Mouse (Mus musculus) activated CD4-positive, CD25-positive, alpha-beta regulatory T cell, adult 4 months (primary cell): ENCODE data around the gene Spsb2. TPM values are rescaled to one million over a fixed set of nuclear protein-coding genes. Genes with fewer than 3 reads are reported as not detected.
"Not testable (repeated sequence)": the region's sequence is repeated elsewhere in the genome, so short reads cannot be mapped to it uniquely, and the experiment has no call there.

Experiments
- ATAC-seq: one replicate; pipeline ENCODE4 v1.8.0; 2017
- polyA plus RNA-seq, 2 experiments: library from polyadenylated mRNA; unstranded; fragments of 100-300 nt; shearing (Covaris generic); gene quantifications; one replicate each; pipeline ENCODE4 v1.2.1; 2017

Gene Spsb2
- polyA plus RNA-seq, 2 experiments from 2014 or later: 1.5 to 2.1 TPM

DNA sequence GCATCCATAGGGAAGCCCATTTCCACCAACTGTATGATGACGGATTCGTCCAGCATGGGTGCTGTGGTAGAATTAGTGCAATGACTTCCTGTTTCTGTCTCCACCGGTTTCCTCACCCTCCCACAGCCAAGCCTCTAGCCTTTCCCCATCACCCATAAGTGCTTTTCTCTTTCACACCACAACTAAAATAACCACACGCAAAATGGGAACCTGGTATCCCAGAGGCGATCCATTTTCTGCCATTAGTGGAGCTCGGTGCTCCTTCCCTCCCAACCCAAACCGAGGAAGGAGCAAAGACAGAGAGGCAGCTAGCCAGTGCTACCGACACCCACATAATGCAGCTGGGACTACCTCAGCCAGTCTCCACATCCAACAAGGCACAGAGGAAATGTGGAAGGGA is 9.5 kb downstream of the Spsb2 start:
- no peak for ATAC-seq

DNA sequence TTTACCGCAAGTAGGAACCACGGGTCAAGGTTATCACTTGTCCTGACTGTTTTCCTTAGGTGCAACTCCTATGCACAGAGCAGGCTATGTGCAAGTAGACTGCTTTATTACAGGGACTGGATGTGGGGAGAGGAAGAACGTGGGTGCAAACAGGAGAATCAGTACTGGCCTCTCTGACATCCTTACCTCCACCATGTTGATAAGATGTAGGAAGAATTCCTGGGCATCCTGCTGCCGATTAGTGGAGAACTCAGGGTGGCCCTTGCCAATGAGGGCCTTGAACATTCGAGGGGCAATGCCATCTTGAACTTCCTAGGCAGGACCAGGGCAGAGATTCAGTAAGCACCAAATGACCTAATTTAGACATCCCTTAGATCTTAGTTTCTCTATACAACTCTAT is 12.4 kb downstream of the Spsb2 start:
- no peak for ATAC-seq

DNA sequence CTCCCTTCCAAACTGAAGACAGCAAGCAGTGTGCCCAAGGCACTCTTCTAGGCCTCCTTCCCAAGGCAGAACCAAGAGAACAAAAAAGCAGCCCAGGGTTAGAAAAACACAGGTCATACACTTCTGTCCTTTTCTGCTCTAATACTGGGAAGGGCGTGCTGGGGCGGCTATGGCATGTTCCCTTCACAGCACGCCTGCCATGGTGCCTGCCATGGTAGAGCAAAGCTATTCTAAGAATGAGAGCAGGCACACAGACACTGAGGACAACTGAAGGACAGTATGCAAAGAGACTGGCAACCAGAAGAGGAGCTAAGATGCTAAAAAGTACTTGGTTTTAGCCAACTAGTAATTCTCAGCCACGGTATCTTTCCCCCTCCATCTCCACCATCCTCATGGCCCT is 13.6 kb downstream of the Spsb2 start:
- no peak for ATAC-seq

DNA sequence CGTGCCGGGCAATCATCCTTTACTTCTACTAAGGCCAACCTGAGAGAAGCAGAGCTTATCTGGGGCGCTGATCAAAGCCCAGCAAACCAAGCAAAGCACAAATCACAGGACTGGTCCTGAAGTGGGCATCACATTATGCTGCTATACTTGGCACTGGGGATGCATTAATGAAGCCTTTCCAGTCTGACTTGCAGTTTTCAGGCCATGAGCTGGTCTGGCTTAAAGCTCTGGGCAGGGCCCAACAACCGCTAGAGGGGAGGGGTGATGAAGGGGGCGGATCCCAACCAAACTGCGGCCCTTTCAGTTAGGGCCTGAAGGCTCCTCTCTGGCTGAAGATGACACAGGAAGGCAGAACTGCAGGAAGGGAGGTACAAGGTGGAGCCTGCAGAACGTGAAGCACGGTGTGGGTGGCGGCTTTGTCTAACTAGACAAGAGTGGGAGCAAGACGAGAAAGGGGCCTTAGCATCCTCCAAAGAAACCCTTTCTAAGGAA is 19.7 kb downstream of the Spsb2 start:
- ATAC-seq: no peak

DNA sequence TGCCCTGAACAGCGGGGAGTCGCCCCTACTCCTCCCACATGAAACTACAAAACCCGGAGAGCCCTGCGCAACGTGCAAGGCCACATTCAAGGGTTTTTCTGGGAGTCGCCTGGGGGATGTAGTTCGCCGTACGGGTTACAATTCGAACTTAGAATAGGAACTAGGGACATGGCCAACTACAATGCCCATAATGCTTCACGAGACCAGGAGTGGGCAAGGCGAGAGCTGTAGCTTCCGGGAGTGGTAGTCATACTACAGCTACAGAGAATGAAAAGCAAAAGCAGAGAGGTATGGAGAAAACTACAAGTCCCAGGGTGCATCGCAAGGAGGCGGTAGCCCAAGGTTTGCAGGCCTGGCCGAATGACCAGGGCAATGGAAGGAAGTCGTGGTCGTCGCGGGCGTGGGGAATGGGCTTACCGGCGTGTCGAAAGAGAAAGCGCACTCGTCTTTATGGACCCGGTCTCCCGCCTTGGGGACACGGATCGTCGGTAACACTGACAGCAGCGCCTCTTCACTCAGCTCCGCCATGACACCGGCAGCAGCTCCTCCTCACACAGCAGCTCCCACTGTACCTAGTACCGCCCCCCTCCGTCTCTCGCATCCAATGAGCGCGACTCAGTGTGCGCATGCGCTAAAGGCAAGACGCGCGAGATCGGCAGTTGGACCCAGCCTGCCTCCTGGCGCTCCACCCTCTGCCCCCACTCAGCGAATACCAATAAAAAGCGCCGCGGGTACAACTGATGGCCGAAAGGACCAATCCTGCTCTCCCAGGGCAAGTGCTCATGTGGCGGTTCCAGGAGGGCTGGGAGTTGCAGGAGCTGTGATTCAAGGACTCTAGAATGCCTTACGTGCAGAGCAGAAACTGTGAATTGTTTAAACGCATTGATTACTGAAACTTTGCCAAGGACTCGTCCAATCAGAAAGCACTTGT is 20.7 kb downstream of the Spsb2 start, which contains the start of the genes Usp5 and Cdca3:
Gene Usp5 (minus strand): TSS at position 617 of the 931 bp plus-strand sequence.
Gene Cdca3 (plus strand): TSS at position 680 of the 931 bp plus-strand sequence.
- peak; percentile 83 for ATAC-seq

DNA sequence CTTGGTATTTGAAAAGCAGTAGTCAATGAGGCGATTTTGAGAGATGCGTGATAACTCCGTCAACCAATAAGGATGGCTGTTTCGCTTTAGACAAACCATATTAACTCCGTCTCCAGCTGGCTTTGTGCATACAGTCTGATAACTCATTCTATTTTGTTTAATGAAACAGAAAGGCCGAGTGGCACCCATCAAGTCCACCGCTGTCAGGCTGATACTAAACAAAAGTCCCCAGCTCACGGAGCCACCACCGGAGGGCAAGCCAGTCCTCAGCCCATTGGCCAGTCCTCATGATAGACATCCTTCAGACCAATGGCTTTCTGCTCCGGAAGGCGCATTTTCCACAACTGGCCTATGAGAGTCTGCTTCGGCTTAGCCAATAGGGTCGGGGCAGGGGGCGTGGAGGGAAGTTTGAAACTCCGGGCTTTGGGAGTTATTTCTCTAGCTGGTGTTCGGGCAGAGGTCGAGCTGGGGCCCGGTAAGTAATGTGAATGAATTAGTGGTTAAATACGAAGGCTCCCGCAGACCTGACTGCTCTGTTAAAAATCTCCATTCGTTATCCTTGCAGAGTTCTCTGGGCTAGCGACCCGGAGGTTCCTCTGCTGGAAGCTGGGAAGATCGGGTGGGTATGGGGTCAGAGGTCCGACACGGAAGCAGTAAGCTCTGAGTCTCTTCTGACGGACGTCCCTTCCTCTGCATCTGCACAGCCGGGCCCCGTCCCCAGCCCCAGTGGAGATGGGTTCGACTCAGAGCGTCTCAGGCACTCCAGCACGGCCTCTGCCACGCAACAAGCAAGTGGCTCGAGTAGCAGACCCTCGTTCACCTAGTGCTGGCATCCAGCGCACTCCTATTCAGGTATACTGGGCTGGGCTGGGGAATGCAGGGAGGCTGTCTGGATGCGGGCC is 21.6 kb downstream of the Spsb2 start:
- ATAC-seq: peak; percentile 75

DNA sequence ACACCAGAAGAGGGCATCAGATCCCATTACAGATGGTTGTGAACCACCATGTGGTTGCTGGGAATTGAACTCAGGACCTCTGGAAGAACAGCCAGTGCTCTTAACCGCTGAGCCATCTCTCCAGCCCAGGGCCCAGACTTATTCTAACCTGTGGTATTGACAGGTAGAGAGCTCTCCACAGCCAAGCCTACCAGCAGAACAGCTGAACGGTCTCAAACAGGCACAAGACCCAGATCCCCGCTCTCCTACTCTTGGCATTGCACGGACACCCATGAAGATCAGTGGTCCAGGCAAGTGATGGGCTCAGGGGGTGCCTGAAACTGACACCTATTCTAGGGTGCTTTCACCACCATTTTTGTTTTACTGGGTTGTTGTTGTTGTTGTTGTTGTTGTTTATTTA is 22.7 kb downstream of the Spsb2 start:
- not testable (repeated sequence) for ATAC-seq

DNA sequence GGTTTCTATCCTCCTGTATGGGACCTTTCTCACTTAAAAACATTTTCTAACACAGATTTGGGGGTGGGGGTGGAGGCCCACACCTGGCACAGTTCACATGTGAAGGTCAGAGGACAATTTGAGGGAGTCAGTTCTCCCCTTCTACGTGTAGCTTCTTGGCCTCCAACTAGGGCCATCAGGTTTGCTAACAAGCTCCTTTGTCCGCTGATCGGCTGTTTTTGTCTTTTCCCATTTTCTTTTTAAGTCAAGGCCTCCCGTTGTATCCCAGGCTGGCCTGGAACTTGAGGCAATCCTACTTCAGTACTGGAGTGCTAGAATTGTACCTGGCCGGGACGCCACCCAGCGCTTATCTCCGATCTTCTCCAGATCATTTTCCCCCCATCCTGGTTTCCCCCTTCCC is 23.2 kb downstream of the Spsb2 start:
- no peak for ATAC-seq

DNA sequence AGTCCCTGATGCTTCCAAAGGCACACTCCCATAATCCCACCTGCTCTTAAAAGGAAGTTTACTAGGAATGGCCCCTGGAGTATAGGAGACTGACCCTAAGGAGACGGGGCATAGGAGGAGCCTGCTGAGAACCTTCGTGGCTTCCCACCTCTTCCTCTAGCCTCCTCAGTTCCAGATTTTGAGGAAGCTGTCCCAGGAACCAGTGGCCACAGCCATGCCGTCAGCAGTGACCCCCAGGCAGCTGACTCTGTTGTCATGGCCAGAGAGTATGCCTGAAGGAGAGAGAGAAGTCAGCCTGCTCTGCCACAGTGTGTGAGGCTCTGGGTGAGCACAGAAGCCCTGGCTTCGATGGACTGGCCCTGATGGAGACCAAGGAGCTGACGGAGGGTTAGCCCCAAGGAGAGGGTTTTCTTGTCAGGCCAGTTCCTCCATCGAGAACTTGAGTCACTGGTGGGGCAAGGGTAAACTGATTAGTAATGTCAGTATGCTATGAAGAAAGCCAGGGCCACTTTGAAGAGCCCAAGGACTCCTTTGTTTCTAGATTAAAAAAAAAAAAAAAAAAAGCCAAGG is 26.1 kb downstream of the Spsb2 start:
- no peak for ATAC-seq

DNA sequence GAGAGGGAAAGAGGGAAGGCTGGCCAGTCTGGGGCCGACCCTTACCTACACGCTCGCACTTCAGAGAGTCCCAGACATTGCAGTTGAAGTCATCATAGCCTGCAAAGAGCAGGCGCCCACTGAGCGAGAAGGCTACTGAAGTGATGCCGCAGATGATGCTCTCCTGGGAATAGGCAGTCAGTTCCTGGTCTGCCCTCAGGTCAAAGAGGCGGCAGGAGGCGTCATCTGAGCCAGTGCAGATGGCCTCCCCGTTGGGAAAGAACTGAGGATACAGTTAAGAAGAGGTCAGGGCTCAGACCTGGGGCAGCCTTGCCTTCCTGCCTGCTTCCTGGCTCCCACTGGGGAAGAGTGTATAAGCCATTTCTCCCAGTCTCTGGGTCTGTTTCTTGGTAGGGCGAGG is 27.1 kb downstream of the Spsb2 start:
- ATAC-seq: no peak

DNA sequence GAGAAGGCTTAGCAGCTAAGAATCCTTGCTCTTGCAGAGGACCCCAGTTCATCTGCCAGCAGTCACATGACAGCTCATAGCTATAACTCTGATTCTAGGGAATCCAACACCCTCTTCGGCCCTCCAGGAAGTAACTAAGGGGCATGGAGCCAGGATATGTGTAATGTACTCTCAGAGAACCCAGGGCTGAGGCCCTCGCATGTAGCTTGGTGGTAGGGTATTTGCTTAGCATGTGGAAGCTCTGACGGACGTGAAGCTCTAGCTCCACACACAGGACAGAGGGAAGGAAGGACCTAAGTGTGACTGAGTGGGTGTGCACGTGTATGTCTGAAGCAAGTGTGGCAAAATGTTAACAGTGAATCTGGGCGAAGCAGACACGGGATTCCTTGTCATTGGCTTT is 27.9 kb downstream of the Spsb2 start:
- no peak for ATAC-seq

DNA sequence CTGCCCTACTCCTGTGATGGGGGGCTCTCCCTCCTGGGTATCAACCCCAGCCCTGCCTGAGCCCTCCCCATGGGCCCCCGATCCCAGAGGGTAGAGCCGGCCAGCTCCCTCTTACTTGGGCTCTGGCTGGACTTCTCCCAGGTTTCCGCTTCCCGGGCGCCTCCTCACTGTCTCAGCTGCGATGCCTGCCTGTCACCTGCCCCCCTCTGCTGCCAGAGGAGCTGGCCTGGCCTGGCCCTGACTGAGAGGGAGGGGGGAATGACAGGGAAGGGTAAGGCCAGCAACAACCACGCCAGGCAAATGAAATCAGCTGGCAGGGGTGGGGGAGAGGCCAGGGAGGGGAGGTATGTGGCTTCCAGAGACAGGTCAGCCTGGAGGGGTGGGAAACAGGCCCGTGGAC is 31.3 kb downstream of the Spsb2 start:
- ATAC-seq: no peak

DNA sequence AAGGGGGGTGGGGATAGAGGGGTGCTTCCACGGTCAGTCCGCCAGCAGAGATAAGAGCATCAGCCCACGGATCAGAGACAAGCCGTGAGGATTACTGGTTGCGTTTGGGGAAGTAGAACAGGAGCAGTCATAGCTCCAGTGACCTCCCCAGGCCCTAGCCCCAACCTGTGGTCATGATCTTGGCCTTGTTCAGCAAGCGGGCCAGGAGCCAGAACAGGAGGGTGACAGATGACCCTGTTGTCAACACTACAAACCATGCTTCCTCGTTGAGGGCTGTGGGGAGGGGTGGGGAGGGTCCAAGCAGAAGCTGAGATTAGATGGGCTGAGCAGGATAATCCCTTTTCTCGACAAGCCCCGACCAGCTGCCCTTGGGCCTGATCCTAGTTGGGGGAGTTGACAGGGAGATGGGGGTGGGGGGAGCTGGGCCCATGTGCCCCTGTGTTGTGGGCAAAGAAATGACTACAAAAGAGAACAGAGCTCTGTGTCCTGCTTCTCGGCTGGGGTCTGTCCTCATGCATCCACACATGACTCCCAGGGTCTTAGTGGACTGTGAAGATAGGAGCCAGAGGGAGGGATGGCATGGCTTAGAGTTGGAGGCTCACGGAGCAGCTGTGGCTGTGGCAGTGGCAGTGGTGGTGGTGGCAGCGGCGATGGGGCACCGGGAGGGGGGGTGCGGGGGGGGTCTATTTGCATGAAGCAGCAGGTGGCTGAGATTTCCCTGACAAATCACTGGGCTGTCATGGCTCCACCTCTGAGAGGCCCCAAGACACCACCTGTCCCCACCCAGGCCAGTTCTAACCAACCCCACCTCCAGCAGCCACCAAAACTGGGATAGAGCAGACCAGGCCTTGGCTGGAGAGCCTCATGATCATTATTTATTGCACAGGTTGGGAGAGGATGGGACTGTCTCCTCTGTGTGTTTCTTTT is 32.0 kb downstream of the Spsb2 start, which contains the start of gene Gnb3:
Gene Gnb3 (minus strand): TSS at position 35 of the 927 bp plus-strand sequence.
- no peak for ATAC-seq

DNA sequence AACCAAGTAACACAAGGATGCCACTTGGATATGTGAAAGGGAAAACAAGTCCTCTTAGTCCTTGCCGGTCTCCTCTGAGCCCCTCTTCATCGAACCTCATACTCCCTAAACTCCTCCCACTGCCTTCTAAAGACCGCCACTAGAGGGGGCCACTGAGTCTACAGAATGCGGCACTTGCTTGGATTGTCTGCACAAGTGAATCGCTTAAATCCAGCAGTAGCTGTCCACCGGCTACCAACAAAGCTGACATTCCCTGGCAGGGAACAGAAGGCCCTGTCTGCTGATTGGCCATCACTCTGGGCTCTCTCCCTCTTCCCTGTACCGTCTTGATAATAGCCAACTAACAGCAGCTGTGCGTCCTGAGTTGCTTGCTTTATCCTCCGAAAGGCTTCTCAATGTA is 38.8 kb downstream of the Spsb2 start:
- ATAC-seq: peak; percentile 85

DNA sequence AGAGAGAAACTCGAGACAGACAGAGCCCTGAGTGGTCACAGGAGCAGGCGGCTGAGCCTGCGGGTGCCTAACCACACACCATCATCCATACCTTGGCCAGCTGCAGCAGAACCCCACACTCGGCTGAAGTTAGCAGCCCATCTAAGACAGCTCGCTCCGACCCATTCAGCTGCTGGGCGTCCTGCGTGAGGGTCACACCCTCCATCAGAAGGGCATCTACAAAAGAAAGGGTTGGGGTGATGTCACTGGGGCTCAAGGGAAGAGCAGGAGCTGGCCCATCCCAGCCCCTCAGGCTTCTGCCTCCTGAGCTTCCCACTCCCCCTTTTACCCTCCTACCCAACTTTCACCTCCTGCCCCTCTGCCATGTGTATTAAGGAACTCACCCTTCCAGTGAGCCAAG is 42.1 kb downstream of the Spsb2 start:
- no peak for ATAC-seq

DNA sequence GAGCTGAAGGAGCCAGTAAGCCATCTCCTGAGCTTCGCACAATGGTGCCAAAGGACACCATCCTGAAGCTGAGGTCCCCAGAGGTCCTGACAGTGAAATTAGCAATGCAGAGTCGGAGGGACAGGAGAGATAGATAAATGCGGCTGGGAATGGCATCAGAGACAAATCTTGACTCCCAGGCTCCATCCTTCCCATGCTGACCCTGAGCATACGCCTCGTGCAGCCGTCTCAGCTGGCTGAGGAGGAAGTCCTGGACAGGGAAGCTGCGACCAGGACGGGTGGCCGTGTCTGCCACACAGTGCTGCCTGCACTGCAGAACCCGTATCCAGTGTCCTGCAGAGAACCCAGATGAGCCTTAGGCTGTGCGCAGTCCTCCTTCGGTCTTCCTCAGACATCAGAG is 46.2 kb downstream of the Spsb2 start:
- ATAC-seq: no peak

DNA sequence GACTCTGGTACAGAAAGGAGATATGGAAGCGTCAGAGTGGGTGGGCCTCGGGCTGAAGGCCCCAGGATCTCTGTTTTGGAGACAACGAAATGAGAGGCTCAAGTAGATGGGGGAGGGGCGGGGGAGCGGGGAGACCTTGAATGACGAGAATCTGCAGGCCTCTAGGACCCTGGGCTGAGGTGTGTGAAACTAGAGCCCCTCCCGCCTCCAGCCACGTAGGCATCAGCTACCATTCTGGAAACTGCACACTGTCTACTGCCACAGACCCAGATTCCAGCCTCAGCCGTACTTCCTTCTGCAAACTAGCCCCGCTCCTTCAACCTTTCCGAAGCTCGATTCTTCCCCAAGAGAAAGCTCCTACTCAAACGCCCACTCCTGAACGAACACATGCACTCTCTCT is 47.9 kb downstream of the Spsb2 start:
- ATAC-seq: no peak

DNA sequence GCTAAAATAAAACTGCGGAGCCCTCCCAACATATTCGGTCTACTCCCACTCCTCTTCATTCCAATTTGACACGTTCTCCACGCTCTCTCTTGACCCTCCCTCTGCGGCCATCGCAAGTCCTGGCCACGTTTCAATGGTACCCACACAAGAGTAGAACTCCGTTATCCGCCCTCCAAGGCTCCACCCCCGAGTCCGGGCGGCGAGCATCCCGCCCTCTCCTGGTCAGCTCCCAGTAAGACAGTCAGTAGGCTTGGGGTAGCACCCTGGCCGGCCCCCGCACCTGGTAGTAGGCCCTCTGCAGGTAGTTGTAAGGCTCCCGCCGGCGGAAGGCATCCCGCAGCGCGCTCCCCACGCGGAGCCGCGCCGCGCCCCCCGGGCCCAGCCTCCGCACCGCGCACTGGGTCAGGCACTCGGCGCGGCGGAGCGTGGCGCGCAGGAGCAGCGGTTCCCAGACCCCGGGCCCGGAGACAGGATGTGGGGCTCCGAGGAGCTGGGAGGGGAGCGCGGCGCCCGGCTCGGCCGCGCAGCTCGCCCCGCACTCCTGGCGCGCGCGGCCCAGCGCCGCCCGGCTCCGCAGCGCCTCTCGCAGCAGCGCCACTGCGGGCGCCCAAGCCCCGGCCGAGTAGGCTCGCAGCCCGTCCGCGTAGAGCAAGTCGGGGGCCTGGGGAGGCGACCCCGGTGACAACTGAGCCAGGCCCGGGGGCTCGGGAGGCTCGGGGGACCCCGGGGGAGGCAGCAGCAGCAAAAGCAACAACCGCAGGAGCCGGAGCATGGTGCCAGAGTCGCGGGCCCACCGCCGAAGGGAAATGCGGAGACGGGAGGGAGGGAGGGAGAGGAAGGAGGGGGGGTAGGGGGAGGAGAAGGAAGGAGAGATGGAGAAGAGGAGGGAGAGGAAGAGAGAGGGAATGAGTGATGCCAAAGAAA is 48.7 kb downstream of the Spsb2 start, which contains the start of gene P3h3:
Gene P3h3 (minus strand): TSS at position 837 of the 924 bp plus-strand sequence.
- ATAC-seq: peak; percentile 81

DNA sequence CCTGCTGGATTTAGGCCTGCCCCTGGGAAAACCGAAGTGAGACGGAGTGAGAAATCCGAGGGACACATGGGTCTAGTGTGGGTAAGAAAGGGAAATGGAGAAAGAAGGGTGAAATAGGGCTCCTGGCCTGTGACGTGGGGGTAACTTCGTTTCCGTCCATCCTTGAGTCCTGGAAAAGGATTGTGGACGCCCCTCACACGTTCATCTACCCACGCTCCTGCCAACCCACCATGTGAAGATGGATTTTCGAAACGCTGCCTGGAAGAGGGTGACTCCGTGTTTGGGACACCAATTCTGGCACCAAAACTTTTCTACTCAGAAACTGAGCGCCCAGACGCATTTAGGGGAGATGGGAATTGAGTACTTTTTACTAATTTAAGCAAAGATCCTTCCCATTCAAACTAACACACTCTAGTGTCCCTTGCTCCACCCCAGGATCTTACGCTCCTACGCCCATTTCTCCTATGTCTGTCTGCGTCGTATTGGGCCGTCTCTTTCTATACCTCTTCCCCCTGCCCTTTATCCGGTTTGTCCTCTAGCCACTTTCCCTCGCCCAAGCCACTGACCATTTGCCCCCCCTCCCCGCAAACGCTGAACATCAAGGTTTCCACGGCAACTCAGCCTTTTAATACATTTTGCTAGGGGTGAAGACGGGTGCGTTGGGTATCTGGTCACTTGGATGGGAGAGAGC is 49.5 kb downstream of the Spsb2 start:
- no peak for ATAC-seq
